Mouse (Mus musculus): Measurements from ENCODE around the gene Scarb1. TPM values are rescaled to one million over a fixed set of nuclear protein-coding genes. Genes with fewer than 3 reads are reported as not detected.

The Scarb1 gene
- total RNA-seq, 2 experiments from 2014 or later, result 2,973 to 3,724 TPM

DNA sequence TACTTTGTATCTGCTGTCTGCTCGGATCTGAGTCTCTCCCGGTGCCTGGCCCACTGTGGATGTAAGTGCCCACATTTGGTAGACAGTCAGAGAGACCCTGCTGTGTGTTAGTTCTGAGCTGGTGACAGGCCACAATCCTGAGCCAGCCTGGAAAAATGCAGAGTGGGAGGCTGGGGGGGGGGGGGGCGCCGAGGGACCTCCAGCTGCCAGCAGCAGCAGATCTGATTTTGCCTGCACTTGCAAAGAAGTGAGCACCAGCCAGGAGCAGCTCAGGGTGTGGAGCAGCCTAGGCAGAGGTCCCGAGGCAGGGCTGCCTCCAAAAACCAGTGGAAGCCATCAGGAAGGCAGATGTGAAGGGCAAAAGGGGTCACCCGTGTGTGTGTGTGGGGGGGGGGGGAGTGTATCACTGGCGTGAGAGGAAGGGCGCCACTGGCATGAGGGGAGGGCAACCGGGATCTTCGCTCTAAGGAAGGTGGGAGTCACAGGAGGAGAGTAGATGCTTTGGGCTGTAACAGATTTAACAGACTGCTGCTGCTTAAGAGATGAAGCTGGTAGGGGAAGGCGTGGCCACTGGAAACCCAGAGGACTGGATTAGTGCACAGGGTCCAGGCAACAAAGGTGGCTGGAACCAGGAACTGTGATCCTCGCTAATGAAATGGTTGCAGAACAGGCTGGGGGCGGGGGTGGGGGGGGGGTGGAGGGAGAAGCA lies 95.9 kb downstream of the Scarb1 start:
- DNase-seq (ENCODE audit: low spot score in 2 of 2), result no peak

DNA sequence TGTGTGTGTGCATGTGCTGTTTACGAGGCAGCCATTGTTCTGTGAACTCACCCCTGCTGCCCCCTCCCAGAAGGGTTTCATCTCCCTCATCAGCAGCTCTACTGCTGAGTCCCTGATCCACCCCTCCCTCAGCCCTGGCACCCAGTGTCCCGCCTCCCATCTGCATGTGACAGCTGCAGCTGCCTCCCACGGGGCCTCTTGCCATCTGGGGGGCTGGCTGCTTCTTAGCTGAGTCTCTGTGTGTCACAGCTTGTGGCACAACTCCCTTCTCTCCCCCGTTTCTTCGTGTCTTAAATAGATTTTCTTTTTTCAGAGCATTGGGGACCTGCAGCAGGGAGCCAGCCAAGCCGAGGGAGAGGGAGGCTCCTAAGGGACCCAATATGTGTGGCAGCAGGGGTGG lies 97.0 kb downstream of the Scarb1 start:
- no peak for DNase-seq (ENCODE audit: low spot score in 2 of 2)

DNA sequence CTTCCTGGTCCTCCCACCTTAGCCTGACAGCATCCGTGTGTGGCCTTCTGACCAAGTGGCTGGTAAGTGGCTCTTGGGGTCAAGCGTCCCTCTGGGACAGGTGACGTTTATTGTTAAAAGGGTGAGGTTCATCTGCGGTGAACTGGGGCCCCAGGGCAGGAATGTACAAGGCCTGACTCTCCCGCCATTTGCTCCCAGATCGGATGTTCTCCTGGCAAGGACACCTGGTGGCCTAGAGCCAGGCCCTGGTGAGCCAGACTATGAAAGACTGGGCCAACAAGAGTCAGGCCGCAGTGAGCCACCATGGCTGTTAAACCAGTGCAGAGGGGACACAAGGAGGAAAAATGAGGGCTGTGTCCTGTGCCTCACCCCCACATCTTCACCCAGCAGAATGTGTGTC lies 98.8 kb downstream of the Scarb1 start:
- DNase-seq (ENCODE audit: low spot score in 2 of 2), result no peak

DNA sequence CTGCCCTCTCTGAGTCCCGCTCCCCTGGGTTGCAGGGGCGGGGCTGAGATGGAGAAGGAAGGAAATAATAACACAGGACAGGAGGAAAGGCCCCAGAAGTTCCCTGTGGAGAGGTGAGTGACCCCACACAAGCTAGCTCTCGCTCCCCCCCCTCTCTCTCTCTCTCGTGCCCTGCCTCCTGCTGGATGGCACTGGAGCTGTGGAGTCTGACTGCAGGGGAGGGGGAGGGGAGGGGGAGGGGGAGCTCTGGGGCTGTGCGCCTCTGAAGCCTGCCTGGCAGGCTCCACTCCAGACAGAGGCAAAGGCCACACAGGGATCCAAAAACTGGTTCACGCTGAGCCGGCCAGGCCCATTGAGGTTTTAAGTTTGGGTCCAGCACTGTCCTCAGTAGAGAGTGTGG lies 99.3 kb downstream of the Scarb1 start:
- no peak for DNase-seq (ENCODE audit: low spot score in 2 of 2)

DNA sequence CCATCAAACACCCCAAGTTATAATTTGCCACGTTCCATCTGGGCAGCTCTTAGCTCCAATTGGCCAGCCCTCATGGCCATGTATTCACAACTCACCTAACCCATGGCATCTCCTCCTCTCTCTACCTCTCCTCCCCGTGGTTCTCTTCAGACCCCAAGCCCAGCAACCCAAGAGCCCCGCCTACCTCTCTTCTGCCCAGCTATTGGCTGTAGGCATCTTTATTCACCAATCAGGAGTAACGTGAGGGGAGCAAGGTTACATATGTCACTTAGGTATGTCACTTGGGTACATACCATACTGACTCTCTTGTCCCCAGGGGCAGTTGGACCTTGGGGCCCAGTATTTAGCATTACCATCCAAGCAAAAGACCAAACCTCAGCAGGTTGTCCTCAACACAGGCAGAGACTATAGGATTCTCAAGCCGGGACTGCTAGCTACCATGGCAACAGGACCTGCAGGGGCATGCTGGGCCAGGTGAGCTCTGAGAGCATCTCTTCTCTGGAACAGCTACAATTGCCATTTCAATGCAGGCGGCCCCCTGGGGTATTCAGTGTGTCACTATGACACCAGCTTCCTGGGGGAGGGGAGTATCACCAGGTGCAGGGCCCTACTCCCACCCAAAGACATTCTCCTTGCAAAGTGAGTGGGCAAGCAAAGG lies 100.6 kb downstream of the Scarb1 start:
- no peak for DNase-seq (ENCODE audit: low spot score in 2 of 2)

DNA sequence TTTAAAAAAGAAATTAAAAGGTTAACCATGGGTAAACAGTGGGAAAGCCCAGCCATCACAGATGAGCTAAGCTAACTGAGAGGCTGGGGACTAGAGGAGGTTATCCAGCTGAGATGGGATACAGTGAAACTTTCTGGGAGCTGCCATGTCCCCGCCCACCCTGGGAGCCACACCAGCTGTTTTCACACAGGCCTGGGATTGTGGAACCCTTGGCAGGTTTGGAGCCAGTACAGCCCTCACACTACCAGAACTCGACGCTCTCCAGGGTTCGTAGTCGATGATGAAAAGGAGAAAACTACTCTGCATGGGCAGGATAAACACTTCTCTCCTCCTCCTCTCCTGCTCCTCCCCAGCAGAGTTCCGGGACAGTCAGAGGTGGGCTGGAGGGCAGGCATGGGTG lies 105.0 kb downstream of the Scarb1 start:
- DNase-seq (ENCODE audit: low spot score in 2 of 2), result no peak

DNA sequence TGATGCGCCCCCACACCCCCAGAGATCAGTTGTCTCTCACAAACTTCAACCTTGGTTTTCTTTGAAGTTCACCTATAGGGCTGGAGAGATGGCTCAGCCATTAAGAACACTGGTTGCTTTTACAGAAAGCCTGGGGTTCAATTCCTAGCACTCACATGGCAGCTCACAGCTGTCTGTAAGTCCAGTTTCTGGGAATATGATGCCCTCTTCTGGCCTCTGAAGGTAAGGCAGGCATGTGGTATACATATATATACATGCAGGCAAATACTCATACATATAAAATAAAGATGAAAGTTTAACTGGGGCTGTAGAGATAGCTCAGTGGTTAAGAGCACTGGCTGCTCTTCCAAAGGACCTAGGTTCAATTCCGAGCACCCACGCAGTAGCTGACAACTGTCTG lies 105.5 kb downstream of the Scarb1 start:
- DNase-seq (ENCODE audit: low spot score in 2 of 2), result no peak

DNA sequence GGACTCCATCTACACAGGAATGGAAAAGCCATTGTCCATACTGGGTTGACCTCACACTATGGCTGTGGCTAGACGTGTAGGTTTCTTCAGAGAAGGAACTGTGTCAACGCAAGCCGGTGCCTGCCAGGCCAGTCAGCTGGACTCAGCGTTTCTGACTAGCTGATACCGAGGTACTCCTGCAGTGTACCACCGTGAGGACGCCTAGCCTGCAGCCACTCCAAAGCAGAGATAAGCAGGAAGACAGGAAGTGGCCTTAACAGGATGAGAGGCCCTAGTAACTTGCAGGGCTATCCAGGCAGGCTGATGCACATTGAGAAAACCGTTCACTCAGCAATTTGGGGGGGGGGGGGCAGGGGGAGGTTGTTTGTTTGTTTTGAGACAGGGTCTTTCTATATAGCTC lies 106.5 kb downstream of the Scarb1 start:
- no peak for DNase-seq (ENCODE audit: low spot score in 2 of 2)

DNA sequence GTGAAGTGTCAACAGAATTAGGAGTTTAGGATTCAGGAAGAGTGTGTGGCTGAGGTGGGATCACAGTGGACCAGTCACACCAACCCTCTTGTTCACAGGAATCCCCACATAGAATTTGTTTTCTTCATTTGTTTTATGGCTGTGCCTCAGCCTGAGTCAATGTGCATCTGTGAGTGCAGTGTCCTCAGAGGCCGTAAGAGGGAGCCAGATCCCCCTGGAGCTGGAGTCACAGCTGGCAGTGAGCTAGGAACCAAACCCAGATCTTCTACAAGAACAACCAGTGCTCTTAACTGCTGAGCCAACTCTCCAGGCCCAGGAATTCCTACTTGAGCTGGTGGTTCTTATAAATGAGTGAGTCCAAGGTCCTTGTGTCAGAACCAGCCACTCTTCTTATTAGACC lies 107.4 kb downstream of the Scarb1 start:
- no peak for DNase-seq (ENCODE audit: low spot score in 2 of 2)

DNA sequence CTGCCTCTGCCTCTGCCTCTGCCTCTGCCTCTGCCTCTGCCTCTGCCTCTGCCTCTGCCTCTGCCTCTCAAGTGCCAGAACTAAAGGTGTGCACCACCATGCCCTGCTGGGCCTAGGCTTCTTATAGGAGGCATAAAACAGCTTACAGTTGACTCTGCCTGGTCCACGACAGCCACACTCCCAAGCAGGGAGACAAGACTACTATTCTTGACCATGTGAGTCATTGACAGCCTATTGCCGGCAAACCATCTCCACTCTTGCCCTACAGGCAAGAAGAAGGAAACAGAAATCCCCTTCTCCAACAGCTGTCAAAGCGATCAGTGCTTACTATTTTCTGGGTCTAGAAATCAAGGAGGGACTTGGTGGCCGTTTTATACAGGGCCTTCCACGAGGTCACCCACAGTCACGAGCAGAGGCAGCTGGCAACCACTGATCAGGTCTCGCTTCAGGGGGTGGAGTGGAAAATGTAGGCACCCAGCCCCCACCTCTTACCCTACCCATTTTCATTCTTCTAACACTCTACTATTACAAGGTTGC lies 108.4 kb downstream of the Scarb1 start:
- DNase-seq (ENCODE audit: low spot score in 2 of 2), result no peak

DNA sequence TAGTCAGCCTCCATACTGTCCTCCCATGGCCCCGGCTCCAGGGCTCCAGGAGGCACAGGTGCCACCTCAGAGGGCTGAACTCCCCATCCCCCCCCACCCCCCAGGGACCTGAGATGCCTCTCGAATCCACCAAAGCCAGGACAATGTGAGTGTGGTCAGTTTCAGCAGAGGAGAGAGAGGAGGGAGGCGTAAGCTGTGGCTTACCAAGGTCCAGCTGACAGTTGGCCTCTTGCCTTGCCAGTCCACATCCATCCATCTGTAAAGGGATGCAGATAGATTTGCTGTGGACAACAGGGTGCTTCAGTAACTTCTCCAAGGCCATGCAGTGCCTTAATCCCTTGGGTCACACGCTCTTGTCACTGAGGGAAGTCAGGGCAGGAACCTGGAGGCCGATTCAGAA lies 110.4 kb downstream of the Scarb1 start:
- DNase-seq (ENCODE audit: low spot score in 2 of 2), result no peak

DNA sequence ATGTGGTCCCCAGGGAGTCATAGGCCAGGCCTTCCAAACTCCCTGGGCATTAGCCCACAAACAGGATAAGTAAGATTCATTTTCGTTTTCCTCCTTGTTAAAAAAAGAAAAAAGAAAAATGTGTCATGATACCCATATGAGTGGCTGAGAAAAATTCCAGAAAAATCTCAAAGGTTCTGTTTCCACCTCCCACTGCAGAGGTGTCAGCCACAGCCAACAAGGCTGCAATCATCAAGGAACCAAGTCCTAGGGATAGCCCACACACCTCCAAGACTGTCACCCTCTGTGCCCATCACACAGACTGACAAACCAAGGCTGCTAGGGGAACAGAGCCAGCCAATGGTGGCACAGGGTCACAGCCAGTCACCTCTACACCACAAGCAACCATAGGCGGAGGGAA lies 111.8 kb downstream of the Scarb1 start:
- DNase-seq (ENCODE audit: low spot score in 2 of 2), result no peak

DNA sequence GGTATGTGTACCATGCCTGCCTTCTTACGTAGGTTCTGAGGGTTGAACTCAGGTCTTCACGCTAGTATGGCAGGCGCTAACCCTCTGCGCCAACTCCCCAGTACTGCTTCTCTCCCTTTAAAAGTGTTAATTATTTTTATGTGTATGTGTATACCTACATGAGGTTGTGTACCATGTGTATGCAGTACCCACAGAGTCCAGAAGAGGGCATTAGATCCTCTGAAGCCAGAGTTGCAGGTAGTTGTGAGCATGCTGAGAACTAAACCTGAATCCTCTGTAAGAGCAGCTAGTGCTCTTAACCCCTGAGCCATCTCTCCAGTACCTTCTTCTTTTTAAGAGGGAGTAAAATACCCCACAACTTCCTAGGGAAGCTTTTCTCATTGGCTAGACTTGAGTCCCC lies 113.2 kb downstream of the Scarb1 start:
- no peak for DNase-seq (ENCODE audit: low spot score in 2 of 2)

Other genes starting within 250 kb of the Scarb1 start
- 100 to 1,000 TPM; 195 to 242 TPM for gene Ncor2, start 161.9 kb downstream of the Scarb1 start, total RNA-seq (2021)
- gene Gm10382, start 48.2 kb upstream of the Scarb1 start, total RNA-seq (2021), result under 1 TPM; 0.42 to 0.50 TPM
- 1,000 to 10,000 TPM; 1,721 to 2,004 TPM for gene Ubc, start 49.1 kb upstream of the Scarb1 start, total RNA-seq (2021)
- gene Dhx37, start 93.0 kb upstream of the Scarb1 start, total RNA-seq (2021), result 10 to 100 TPM; 16.7 to 19.3 TPM
- 10 to 100 TPM; 18.7 to 32.1 TPM for gene Bri3bp, start 100.5 kb upstream of the Scarb1 start, total RNA-seq (2021)
- gene Aacs, start 134.7 kb upstream of the Scarb1 start, total RNA-seq (2021), result 100 to 1,000 TPM in 1 of 2 experiments, 10 to 100 TPM in 1; 90.2 to 165 TPM
- gene Tmem132b, start 190.7 kb upstream of the Scarb1 start, total RNA-seq (2021), result 1 to 10 TPM; 2.0 to 2.1 TPM